Mouse (Mus musculus): ENCODE measurements around the gene Tbxa2r. TPM values are rescaled to one million over a fixed set of nuclear protein-coding genes. Genes with fewer than 3 reads are reported as not detected.

Tbxa2r gene
- polyA plus RNA-seq, 1 experiment, result 0.47 TPM

DNA sequence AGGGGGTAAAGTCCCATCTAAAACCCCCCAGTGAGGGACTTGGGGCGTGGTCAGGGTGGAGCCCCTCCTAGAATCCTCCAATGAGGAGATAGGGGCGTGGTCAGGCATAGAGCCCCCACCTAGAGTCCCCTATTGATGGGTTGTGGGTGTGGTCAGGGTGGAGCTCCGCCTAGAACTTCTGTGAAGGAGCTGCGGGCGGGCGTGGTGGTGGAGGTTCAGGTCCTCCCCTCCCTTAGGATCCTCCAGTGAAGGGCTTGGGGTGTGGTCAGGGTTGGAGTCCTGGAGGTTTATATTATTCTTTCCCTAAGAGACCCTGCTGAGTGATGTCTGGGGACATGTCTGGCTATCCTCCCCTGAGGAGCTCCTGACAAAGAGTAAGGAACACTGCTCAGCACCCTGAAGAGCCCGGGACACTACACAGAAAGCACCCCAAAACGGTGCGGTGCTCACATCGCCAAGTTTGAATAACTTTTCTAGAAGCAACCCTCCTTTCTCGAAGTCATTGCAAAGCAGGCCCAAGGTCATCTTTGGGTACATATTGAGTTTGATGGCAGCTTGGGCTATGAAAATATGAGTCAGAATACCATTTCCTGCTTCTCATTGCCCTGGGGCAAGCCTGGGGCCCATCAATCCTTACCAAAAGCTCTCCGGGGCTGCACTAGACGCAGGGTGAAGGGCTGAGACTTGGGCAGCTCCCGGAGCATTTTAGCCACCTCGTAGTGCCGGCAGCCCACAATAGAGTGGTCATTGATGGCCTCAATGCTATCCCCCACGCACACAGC is 12.2 kb downstream of the Tbxa2r start:
- H3K36me3 ChIP-seq (ENCODE audit: control insufficient read depth, insufficient read depth, low read length), result no peaks in the 10 kb centered on the region
- TF ChIP-seq CTCF (IDR thresholded peaks at IDR 0.05; ENCODE audit: control insufficient read depth, insufficient read depth, insufficient replicate concordance, low read depth, low read length) (no peak), POLR2A (IDR thresholded peaks at IDR 0.05; ENCODE audit: control insufficient read depth, low read depth, low read length) (no peak)
- H3K4me3 ChIP-seq (ENCODE audit: control insufficient read depth, low read depth, low read length), result no peak overlapping the region
- H3K4me1 ChIP-seq (ENCODE audit: control insufficient read depth, insufficient read depth, low read length), result peaks cover 45% of the 10 kb centered on the region
- no peaks in the 10 kb centered on the region for H3K27me3 ChIP-seq (ENCODE audit: control insufficient read depth, insufficient read depth, low read length)
- H3K27ac ChIP-seq (ENCODE audit: control insufficient read depth, insufficient read depth, low read depth, low read length), result no peak overlapping the region

DNA sequence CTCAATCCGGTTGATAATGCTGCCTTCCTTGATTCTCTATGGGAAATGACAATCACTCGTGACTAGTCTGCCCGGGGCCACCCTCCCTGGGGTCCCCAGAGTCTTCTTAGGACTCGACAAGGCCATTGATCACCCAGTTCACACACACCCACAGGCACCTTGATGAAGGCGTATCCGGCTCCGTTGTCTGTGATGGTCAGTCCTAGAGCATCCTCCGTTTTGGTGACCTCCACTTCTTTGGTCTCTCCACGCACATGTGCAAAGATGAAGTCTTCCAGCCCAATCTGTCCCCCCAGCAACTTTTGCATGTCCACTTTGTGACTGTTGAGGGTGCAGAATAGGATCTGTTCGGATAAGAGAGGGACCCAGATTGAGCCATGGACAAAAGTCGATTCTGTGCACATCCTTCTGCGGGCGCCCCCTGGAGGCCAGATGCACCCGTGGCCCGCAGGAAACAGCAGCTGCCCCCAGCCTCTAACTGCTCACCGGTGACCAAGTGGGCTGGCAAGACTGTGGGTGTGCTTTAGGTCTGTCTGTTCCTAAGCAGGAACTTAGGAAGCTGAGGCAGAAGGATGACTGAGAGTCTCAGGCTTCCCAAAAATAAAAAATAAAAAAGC is 12.9 kb downstream of the Tbxa2r start:
- Histone ChIP-seq H3K4me1 (ENCODE audit: control insufficient read depth, insufficient read depth, low read length) (peaks cover 45% of the 10 kb centered on the region), H3K4me3 (ENCODE audit: control insufficient read depth, low read depth, low read length) (no peak overlapping the region), H3K27me3 (ENCODE audit: control insufficient read depth, insufficient read depth, low read length) (no peaks in the 10 kb centered on the region), H3K36me3 (ENCODE audit: control insufficient read depth, insufficient read depth, low read length) (no peaks in the 10 kb centered on the region), H3K27ac (ENCODE audit: control insufficient read depth, insufficient read depth, low read depth, low read length) (no peak overlapping the region)
- TF ChIP-seq CTCF (IDR thresholded peaks at IDR 0.05; ENCODE audit: control insufficient read depth, insufficient read depth, insufficient replicate concordance, low read depth, low read length) (peak; percentile 64), POLR2A (IDR thresholded peaks at IDR 0.05; ENCODE audit: control insufficient read depth, low read depth, low read length) (no peak)

DNA sequence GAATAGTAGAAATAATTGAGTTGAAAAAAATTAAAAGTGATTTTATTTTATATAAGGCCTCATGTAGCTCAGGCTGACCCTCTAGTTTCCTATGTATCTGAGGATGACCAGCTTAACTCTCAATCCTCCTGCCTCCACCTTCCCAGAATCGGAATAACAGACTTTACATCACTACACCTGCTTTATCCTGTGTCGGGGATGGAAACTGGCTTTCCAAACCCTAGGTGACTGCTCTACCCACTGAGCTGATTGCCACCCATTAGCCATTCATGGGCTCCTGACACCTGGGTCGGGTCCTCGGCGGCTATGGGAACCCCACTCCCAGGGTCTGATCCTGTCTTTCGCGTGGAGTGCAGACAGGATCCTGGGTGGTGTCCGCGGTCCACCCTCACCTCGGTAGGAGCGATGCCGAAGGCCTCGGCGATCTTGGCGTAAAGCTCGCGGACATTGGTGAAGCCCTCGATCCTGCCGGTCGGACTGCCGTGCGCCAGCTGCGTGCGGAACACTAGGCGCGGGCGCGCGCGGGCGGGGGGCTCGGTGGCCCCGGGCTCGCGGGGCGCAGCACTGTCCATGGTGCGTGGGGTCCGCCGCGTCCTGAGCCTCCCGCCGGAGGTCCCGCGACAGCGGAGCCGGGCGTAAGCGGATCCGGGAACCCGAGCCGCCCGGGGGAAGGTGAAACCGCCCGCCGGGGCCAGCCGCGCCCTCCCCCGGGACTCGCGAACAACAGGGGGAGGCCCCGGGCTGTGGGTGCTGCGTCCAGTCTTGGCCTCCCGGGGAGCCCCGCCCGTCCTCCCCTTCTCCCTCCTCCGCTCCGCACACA is 14.4 kb downstream of the Tbxa2r start, which contains the start of gene Gipc3:
Gipc3 (minus strand) TSS at position 581 of the 820 bp plus-strand sequence.
- no peaks in the 10 kb centered on the region for H3K27me3 ChIP-seq (ENCODE audit: control insufficient read depth, insufficient read depth, low read length)
- TF ChIP-seq POLR2A (IDR thresholded peaks at IDR 0.05; ENCODE audit: control insufficient read depth, low read depth, low read length) (no peak), CTCF (IDR thresholded peaks at IDR 0.05; ENCODE audit: control insufficient read depth, insufficient read depth, insufficient replicate concordance, low read depth, low read length) (no peak)
- H3K4me1 ChIP-seq (ENCODE audit: control insufficient read depth, insufficient read depth, low read length), result peaks cover 36% of the 10 kb centered on the region
- peak within 1 kb of the TSS; percentile 39 for H3K27ac ChIP-seq (ENCODE audit: control insufficient read depth, insufficient read depth, low read depth, low read length)
- no peaks in the 10 kb centered on the region for H3K36me3 ChIP-seq (ENCODE audit: control insufficient read depth, insufficient read depth, low read length)
- peak within 1 kb of the TSS; percentile 66 for H3K4me3 ChIP-seq (ENCODE audit: control insufficient read depth, low read depth, low read length)

GRCm38 (mm10) chr10:81344421-81345161 is 16.1 kb downstream of the Tbxa2r start:
- TF ChIP-seq CTCF (IDR thresholded peaks at IDR 0.05; ENCODE audit: control insufficient read depth, insufficient read depth, insufficient replicate concordance, low read depth, low read length), result no peak
- TF ChIP-seq POLR2A (IDR thresholded peaks at IDR 0.05; ENCODE audit: control insufficient read depth, low read depth, low read length), result no peak
- Histone ChIP-seq H3K4me1 (ENCODE audit: control insufficient read depth, insufficient read depth, low read length) (peaks cover 37% of the 10 kb centered on the region), H3K27me3 (ENCODE audit: control insufficient read depth, insufficient read depth, low read length) (no peaks in the 10 kb centered on the region), H3K36me3 (ENCODE audit: control insufficient read depth, insufficient read depth, low read length) (no peaks in the 10 kb centered on the region), H3K27ac (ENCODE audit: control insufficient read depth, insufficient read depth, low read depth, low read length) (peak overlapping the region; percentile 19; the same call in 1 of the 2 replicates), H3K4me3 (ENCODE audit: control insufficient read depth, low read depth, low read length) (no peak overlapping the region)

DNA sequence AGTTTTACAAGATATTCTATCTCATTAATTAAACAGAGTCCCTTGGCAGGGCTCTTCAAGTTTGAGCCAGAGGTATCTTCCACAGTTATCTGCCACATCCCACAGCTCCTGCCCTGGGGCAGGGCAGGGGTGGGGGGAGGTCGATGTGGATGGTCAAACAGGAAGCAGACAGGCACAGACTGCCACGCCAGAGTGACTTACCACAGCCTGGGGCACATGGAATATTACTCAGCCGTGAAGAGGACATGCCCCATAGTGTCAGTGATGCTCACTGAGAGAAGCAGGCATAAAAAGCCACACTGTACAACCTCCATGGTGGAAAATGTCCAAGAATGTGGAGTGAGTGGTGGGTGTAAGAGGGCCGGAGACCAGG is 16.6 kb downstream of the Tbxa2r start:
- TF ChIP-seq POLR2A (IDR thresholded peaks at IDR 0.05; ENCODE audit: control insufficient read depth, low read depth, low read length) (no peak), CTCF (IDR thresholded peaks at IDR 0.05; ENCODE audit: control insufficient read depth, insufficient read depth, insufficient replicate concordance, low read depth, low read length) (no peak)
- Histone ChIP-seq H3K4me3 (ENCODE audit: control insufficient read depth, low read depth, low read length) (no peak overlapping the region), H3K27me3 (ENCODE audit: control insufficient read depth, insufficient read depth, low read length) (no peaks in the 10 kb centered on the region), H3K36me3 (ENCODE audit: control insufficient read depth, insufficient read depth, low read length) (no peaks in the 10 kb centered on the region), H3K27ac (ENCODE audit: control insufficient read depth, insufficient read depth, low read depth, low read length) (peak overlapping the region; percentile 30; the same call in 1 of the 2 replicates), H3K4me1 (ENCODE audit: control insufficient read depth, insufficient read depth, low read length) (peaks cover 40% of the 10 kb centered on the region)

DNA sequence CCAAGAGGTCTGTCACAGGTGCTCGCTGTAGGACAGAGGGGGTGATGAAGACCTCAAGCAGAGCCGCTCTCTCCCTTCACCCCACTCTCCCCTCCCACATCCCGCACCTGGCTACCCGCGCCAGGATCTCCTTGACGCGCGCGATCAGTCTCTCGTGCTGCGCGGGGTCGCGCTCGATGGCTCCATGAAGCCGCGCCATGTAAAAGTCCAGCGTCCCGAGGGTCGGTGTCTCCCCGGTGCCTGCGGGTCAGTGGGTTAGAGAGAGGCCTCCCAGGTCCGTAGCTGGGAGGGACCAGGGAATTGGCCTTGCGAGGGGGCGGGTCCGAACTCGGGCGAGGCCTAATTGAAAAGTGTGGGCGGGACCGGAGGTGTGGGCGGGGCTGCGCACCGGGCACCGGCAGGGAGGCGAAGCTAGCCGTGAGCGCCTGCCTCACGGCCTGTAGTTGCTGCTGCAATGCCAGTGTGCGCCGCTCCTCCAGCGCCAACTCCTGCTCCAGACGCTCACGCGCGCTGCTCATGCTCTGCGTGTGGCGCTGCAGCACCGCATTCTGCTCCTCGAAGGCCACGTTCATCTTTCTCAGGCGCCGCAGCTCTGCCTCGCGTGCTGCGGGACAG is 18.0 kb downstream of the Tbxa2r start:
- Histone ChIP-seq H3K27me3 (ENCODE audit: control insufficient read depth, insufficient read depth, low read length) (no peaks in the 10 kb centered on the region), H3K27ac (ENCODE audit: control insufficient read depth, insufficient read depth, low read depth, low read length) (peak overlapping the region; percentile 50), H3K4me1 (ENCODE audit: control insufficient read depth, insufficient read depth, low read length) (peaks cover 35% of the 10 kb centered on the region), H3K4me3 (ENCODE audit: control insufficient read depth, low read depth, low read length) (peak overlapping the region; percentile 82), H3K36me3 (ENCODE audit: control insufficient read depth, insufficient read depth, low read length) (no peaks in the 10 kb centered on the region)
- peak; percentile 16; the same call in 1 of the 2 replicates for TF ChIP-seq CTCF (IDR thresholded peaks at IDR 0.05; ENCODE audit: control insufficient read depth, insufficient read depth, insufficient replicate concordance, low read depth, low read length)
- peak; percentile 79; the same call in 1 of the 2 replicates for TF ChIP-seq POLR2A (IDR thresholded peaks at IDR 0.05; ENCODE audit: control insufficient read depth, low read depth, low read length)
